Mouse (Mus musculus): ENCODE results near the gene Myrip. TPM values are rescaled to one million over a fixed set of nuclear protein-coding genes. Genes with fewer than 3 reads are reported as not detected.
"Not testable (repeated sequence)": the region's sequence is repeated elsewhere in the genome, so short reads cannot be mapped to it uniquely, and the experiment has no call there.

Gene Myrip
- polyA plus RNA-seq, 1 experiment from 2014 or later = 0.88 TPM

DNA sequence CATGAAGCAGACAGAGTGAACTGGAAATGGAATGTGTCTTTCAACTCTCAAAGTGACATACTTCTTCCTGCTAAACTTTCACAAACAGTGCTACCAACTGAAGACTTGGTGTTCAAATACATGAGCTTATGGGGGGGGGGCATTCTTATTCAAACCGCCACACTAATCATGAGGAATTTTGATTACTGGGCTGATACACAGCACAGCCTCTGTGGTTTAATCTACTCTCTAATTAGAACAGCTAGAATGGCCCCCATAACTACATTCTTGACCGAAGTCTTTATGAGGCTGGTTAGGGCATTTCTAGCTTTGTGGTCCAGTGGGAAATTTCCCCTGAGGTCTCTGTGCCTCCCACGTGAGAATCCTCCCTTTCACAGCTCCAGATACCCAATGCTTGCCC is 13.9 kb downstream of the Myrip start:
- Histone ChIP-seq H3K27ac (ENCODE audit: low read depth, low read length) (no peak overlapping the region), H3K36me3 (ENCODE audit: control insufficient read depth, insufficient read depth, low read length) (no peaks in the 10 kb centered on the region), H3K4me2 (ENCODE audit: low read depth) (no peak overlapping the region), H3K27me3 (ENCODE audit: control insufficient read depth, insufficient read depth, low read length) (no peaks in the 10 kb centered on the region), H3K9ac (ENCODE audit: low read length) (no peak overlapping the region), H3K9me3 (ENCODE audit: control insufficient read depth, low read length) (no peaks in the 10 kb centered on the region), H3K4me1 (ENCODE audit: control insufficient read depth, insufficient read depth, low read length) (no peaks in the 10 kb centered on the region), H3K4me3 (ENCODE audit: low read depth, low read length) (no peak overlapping the region)
- ATAC-seq (ENCODE audit: insufficient read depth, low FRiP score, low TSS enrichment) (no peak), DNase-seq (ENCODE audit: low spot score) (no peak)
- 77% methylated on average over 3 of the region's 3 CpGs for WGBS

DNA sequence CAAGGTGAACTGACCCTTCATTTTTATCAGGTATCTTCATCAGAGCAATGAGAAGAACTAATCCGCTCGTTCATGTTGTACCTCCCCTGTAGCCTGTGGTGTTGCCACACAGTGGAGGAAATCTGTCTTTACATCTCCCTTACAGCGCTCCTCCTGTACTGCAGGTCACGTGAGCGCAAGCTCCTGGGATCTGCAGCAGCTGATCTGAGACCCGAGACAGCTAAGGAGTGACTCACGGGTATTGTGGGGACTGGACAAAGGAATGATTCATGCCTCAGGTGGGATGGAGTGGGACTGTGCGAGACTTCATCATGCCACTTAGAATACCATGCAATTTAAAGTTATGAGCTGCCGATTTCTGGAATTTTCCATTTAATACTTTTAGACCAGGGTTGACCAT is 17.8 kb downstream of the Myrip start:
- H3K9me3 ChIP-seq (ENCODE audit: control insufficient read depth, low read length) = no peaks in the 10 kb centered on the region
- H3K36me3 ChIP-seq (ENCODE audit: control insufficient read depth, insufficient read depth, low read length) = no peaks in the 10 kb centered on the region
- ATAC-seq (ENCODE audit: insufficient read depth, low FRiP score, low TSS enrichment) = no peak
- no peaks in the 10 kb centered on the region for H3K4me1 ChIP-seq (ENCODE audit: control insufficient read depth, insufficient read depth, low read length)
- DNase-seq (ENCODE audit: low spot score) = no peak
- no peak overlapping the region for H3K4me2 ChIP-seq (ENCODE audit: low read depth)
- no peaks in the 10 kb centered on the region for H3K27me3 ChIP-seq (ENCODE audit: control insufficient read depth, insufficient read depth, low read length)
- no peak overlapping the region for H3K27ac ChIP-seq (ENCODE audit: low read depth, low read length)
- H3K9ac ChIP-seq (ENCODE audit: low read length) = no peak overlapping the region
- no peak overlapping the region for H3K4me3 ChIP-seq (ENCODE audit: low read depth, low read length)
- WGBS = 85% methylated on average over 9 of the region's 9 CpGs

DNA sequence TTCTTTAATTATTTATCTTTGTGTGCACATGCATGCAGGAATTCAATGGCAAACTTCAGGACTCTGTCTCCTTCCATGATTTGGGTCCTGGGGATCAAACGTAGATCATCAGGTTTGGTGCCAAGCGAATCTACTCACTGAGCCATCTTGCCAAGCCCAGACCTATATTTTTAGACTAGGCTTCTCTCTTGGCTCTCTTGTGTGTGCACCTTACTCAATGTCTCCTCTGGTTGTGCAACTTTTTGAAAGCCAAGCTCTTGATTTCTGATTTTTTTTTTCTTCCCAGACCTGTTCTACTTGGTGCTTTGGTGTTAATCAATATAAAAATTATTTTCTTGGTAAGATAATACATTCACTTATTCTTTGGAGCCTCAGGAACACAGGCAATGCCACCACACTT is 19.3 kb downstream of the Myrip start:
- Histone ChIP-seq H3K9me3 (ENCODE audit: control insufficient read depth, low read length) (no peaks in the 10 kb centered on the region), H3K27me3 (ENCODE audit: control insufficient read depth, insufficient read depth, low read length) (no peaks in the 10 kb centered on the region), H3K4me3 (ENCODE audit: low read depth, low read length) (no peak overlapping the region), H3K4me2 (ENCODE audit: low read depth) (no peak overlapping the region), H3K4me1 (ENCODE audit: control insufficient read depth, insufficient read depth, low read length) (no peaks in the 10 kb centered on the region), H3K27ac (ENCODE audit: low read depth, low read length) (no peak overlapping the region), H3K9ac (ENCODE audit: low read length) (no peak overlapping the region), H3K36me3 (ENCODE audit: control insufficient read depth, insufficient read depth, low read length) (no peaks in the 10 kb centered on the region)
- 87% methylated on average over 2 of the region's 2 CpGs for WGBS
- ATAC-seq (ENCODE audit: insufficient read depth, low FRiP score, low TSS enrichment) (no peak), DNase-seq (ENCODE audit: low spot score) (no peak)

DNA sequence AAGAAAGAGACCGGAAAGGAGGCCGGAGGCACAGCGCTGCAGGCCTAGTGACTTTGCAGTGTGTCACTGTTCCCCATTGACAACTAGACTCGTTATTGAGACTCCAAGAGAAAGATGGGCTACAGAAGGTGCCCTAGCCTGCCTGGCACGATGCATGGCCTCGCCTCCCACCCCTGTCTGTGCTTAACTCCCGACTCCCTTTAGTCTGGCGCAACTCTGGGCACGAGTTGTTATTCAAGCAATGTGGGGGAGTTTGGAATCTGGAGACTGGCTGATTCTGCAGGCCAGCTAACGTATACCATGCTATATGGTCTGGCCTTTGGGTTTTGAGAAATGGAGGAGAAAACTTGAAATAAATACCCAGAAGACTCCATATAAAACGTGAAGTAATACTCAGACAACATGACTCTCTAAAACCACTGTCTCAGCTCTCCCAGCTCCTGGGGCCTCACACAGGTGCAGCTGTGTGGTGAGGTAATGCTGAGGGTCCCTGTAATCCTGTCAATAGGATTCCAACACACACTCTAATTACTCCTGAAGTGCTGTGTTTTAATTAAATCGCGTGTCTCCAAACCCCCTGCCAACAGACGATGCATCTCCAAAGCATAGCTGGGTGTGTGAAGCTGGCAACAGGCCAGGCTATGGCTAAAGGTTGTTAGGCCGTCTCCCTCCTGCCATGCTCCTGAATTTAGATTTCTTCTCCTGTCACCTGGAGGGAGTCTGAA is 21.6 kb downstream of the Myrip start:
- Histone ChIP-seq H3K36me3 (ENCODE audit: control insufficient read depth, insufficient read depth, low read length) (no peaks in the 10 kb centered on the region), H3K27ac (ENCODE audit: low read depth, low read length) (no peak overlapping the region), H3K9ac (ENCODE audit: low read length) (no peak overlapping the region), H3K27me3 (ENCODE audit: control insufficient read depth, insufficient read depth, low read length) (no peaks in the 10 kb centered on the region), H3K4me2 (ENCODE audit: low read depth) (no peak overlapping the region), H3K4me1 (ENCODE audit: control insufficient read depth, insufficient read depth, low read length) (no peaks in the 10 kb centered on the region), H3K9me3 (ENCODE audit: control insufficient read depth, low read length) (no peaks in the 10 kb centered on the region), H3K4me3 (ENCODE audit: low read depth, low read length) (no peak overlapping the region)
- DNase-seq (ENCODE audit: low spot score) (no peak), ATAC-seq (ENCODE audit: insufficient read depth, low FRiP score, low TSS enrichment) (no peak)
- 87% methylated on average over 15 of the region's 15 CpGs for WGBS

GRCm38 (mm10) chr9:120331048-120331447 is 29.7 kb downstream of the Myrip start:
- not testable (repeated sequence) for H3K4me1 ChIP-seq (ENCODE audit: control insufficient read depth, insufficient read depth, low read length); H3K4me2 ChIP-seq (ENCODE audit: low read depth); H3K9ac ChIP-seq (ENCODE audit: low read length); H3K9me3 ChIP-seq (ENCODE audit: control insufficient read depth, low read length); ATAC-seq (ENCODE audit: insufficient read depth, low FRiP score, low TSS enrichment); DNase-seq (ENCODE audit: low spot score); H3K27ac ChIP-seq (ENCODE audit: low read depth, low read length); H3K4me3 ChIP-seq (ENCODE audit: low read depth, low read length); H3K36me3 ChIP-seq (ENCODE audit: control insufficient read depth, insufficient read depth, low read length); H3K27me3 ChIP-seq (ENCODE audit: control insufficient read depth, insufficient read depth, low read length)
- 96% methylated on average over 3 of the region's 3 CpGs for WGBS

DNA sequence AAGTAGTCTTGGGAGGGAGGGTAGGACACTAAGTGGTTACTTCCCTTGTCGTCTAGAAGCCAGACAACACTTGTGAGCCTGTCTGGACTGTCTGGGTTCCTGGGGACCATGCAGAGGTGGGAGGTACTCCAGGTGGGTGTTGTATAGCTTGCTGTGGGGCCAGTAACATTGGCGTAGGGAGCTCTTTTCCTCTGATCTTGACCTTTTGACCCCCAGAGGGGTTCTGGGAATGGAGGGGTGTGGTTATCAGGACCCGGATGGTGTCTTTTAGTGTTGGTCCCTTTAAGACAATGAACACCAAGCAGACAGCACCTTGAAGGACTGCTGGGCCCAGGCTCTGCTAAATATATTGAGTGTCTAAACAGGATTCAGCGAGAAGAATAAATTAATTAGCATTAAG is 36.9 kb downstream of the Myrip start:
- no peak for ATAC-seq (ENCODE audit: insufficient read depth, low FRiP score, low TSS enrichment)
- no peaks in the 10 kb centered on the region for H3K4me1 ChIP-seq (ENCODE audit: control insufficient read depth, insufficient read depth, low read length)
- no peaks in the 10 kb centered on the region for H3K9me3 ChIP-seq (ENCODE audit: control insufficient read depth, low read length)
- no peak overlapping the region for H3K9ac ChIP-seq (ENCODE audit: low read length)
- H3K27ac ChIP-seq (ENCODE audit: low read depth, low read length) = no peak overlapping the region
- DNase-seq (ENCODE audit: low spot score) = no peak
- 42% methylated on average over 4 of the region's 4 CpGs for WGBS
- no peaks in the 10 kb centered on the region for H3K36me3 ChIP-seq (ENCODE audit: control insufficient read depth, insufficient read depth, low read length)
- H3K27me3 ChIP-seq (ENCODE audit: control insufficient read depth, insufficient read depth, low read length) = no peaks in the 10 kb centered on the region
- no peak overlapping the region for H3K4me3 ChIP-seq (ENCODE audit: low read depth, low read length)
- no peak overlapping the region for H3K4me2 ChIP-seq (ENCODE audit: low read depth)

- no peak for DNase-seq (ENCODE audit: low spot score)
- H3K4me1 ChIP-seq (ENCODE audit: control insufficient read depth, insufficient read depth, low read length) = no peaks in the 10 kb centered on the region
Measured at GRCm38 (mm10) chr9:120339975-120340695, 38.8 kb downstream of the Myrip start.

GRCm38 (mm10) chr9:120343123-120343790 is 41.9 kb downstream of the Myrip start:
- Histone ChIP-seq H3K4me3 (ENCODE audit: low read depth, low read length) (no peak overlapping the region), H3K9ac (ENCODE audit: low read length) (no peak overlapping the region), H3K4me1 (ENCODE audit: control insufficient read depth, insufficient read depth, low read length) (no peaks in the 10 kb centered on the region), H3K4me2 (ENCODE audit: low read depth) (no peak overlapping the region), H3K27me3 (ENCODE audit: control insufficient read depth, insufficient read depth, low read length) (no peaks in the 10 kb centered on the region), H3K36me3 (ENCODE audit: control insufficient read depth, insufficient read depth, low read length) (no peaks in the 10 kb centered on the region), H3K9me3 (ENCODE audit: control insufficient read depth, low read length) (no peaks in the 10 kb centered on the region), H3K27ac (ENCODE audit: low read depth, low read length) (no peak overlapping the region)
- DNase-seq (ENCODE audit: low spot score) (no peak), ATAC-seq (ENCODE audit: insufficient read depth, low FRiP score, low TSS enrichment) (no peak)
- WGBS = 41% methylated on average over 4 of the region's 4 CpGs

More at GRCm38 (mm10) chr9:120339975-120340695, 38.8 kb downstream of the Myrip start:
- no peak for ATAC-seq (ENCODE audit: insufficient read depth, low FRiP score, low TSS enrichment)
- Histone ChIP-seq H3K27me3 (ENCODE audit: control insufficient read depth, insufficient read depth, low read length) (no peaks in the 10 kb centered on the region), H3K27ac (ENCODE audit: low read depth, low read length) (no peak overlapping the region), H3K4me3 (ENCODE audit: low read depth, low read length) (no peak overlapping the region), H3K9ac (ENCODE audit: low read length) (no peak overlapping the region), H3K4me2 (ENCODE audit: low read depth) (no peak overlapping the region), H3K36me3 (ENCODE audit: control insufficient read depth, insufficient read depth, low read length) (no peaks in the 10 kb centered on the region), H3K9me3 (ENCODE audit: control insufficient read depth, low read length) (no peaks in the 10 kb centered on the region)
- WGBS = 75% methylated on average over 10 of the region's 10 CpGs
